Mouse (Mus musculus): Measurements from ENCODE around the gene Tmem167.

Tmem167 gene

GRCm38 (mm10) chr13:90088962-90089824 lies at the start of gene Tmem167, which contains the start of gene Xrcc4:
Tmem167 (plus strand) TSS chr13:90089123.
Xrcc4 (minus strand) TSS chr13:90089608.
- 1% methylated on average over 41 of the region's 41 CpGs for WGBS

DNA sequence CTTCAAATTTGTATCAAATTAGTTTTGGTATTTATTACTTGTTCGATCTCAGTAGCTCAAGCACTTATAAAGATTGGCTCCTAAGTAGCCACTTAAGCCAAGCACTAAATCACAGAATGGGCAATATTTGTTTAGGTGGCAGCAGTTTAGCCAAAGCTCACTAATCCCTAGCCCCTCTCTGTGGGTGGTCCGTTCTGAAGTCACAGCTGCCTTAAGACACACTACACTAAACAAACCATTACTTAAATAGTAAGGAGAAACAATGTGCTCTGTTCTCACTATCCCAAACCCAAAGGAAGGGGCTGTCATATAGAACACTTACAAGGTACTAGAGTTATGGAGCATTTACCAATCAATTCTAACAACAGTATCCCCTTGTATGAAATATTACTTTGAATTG lies 49.3 kb upstream of the Tmem167 start:
- 62% methylated on average over 2 of the region's 2 CpGs for WGBS

GRCm38 (mm10) chr13:90051735-90052134 lies 37.2 kb upstream of the Tmem167 start:
- 88% methylated on average over 6 of the region's 6 CpGs for WGBS

- 83% methylated on average over 3 of the region's 3 CpGs for WGBS
Measured at GRCm38 (mm10) chr13:90052408-90052807, 36.5 kb upstream of the Tmem167 start.

DNA sequence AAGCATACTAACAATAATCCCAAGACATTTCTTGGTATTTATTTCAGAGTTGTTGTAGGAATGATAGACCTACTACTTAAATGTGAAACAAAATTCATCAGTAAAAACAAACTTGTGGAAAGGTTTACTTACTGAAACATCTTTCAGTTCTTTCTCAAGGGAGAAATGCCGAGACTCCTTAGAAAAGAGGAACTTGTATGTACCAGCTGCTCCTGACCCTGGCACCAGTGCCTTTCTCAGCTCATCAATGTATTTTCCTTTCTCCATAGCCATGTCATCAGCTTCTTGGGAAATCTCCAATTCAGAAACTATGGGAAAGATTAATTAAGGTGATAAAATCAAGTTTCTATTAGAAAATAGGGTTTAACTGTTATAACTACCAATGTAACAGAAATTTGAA lies 27.0 kb upstream of the Tmem167 start:
- WGBS = 85% methylated on average over 1 of the region's 1 CpGs

GRCm38 (mm10) chr13:90089825-90090183 lies 881 bp downstream of the Tmem167 start:
- WGBS = under 1% methylated on average over 27 of the region's 27 CpGs

GRCm38 (mm10) chr13:90106139-90106538 lies 17.2 kb downstream of the Tmem167 start:
- 70% methylated on average over 7 of the region's 7 CpGs for WGBS

GRCm38 (mm10) chr13:90108746-90109145 lies 19.8 kb downstream of the Tmem167 start:
- WGBS = 96% methylated on average over 5 of the region's 5 CpGs

- 77% methylated on average over 1 of the region's 1 CpGs for WGBS
Measured at GRCm38 (mm10) chr13:90111681-90112080, 22.8 kb downstream of the Tmem167 start.

- 66% methylated on average over 3 of the region's 3 CpGs for WGBS
Measured at GRCm38 (mm10) chr13:90136156-90136910, 47.4 kb downstream of the Tmem167 start.

GRCm38 (mm10) chr13:90141681-90142080 lies 52.8 kb downstream of the Tmem167 start:
- WGBS = 60% methylated on average over 1 of the region's 1 CpGs

DNA sequence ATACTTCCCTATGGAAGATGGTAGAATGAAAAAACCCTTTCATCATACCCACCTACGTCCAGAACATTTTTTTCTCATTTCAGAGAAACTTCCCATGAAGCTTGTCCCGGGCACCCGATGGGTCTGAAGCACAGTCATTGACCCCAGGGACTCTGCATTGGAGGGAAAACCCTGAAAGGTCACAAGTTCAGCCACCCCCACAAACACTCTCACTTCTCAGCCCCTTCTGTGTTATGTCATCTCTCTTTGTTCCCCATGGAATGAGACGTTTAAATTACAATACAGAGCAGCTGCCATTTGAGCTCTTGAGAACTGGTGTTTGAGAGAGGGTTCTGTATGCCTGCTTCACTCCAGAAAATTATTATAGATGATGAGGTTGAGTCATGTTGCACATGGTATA lies 54.3 kb downstream of the Tmem167 start:
- WGBS = 65% methylated on average over 4 of the region's 4 CpGs

GRCm38 (mm10) chr13:90152536-90153273 lies 63.8 kb downstream of the Tmem167 start:
- 32% methylated on average over 7 of the region's 7 CpGs for WGBS

- 63% methylated on average over 2 of the region's 2 CpGs for WGBS
Measured at GRCm38 (mm10) chr13:90164147-90164546, 75.2 kb downstream of the Tmem167 start.

DNA sequence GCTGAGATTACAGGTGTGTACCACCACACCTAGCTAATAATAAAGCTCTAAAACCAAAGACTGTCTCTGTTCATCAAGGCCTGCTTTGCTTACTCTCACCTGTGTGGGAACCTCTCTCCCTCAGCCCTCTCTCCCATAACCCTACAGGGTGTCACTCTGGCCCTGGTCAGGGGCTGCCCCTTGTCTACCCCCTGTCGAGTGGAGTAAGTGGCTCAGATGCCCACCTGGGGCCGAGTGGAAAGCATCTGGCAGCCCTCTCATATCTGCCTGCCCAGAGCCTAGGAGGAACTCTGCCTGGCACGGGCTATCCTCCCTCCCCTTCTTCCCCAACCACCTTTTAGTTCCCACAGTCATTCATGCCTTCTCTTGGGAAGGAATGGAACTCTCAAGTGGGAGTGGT lies 78.1 kb downstream of the Tmem167 start:
- WGBS = 72% methylated on average over 3 of the region's 3 CpGs

DNA sequence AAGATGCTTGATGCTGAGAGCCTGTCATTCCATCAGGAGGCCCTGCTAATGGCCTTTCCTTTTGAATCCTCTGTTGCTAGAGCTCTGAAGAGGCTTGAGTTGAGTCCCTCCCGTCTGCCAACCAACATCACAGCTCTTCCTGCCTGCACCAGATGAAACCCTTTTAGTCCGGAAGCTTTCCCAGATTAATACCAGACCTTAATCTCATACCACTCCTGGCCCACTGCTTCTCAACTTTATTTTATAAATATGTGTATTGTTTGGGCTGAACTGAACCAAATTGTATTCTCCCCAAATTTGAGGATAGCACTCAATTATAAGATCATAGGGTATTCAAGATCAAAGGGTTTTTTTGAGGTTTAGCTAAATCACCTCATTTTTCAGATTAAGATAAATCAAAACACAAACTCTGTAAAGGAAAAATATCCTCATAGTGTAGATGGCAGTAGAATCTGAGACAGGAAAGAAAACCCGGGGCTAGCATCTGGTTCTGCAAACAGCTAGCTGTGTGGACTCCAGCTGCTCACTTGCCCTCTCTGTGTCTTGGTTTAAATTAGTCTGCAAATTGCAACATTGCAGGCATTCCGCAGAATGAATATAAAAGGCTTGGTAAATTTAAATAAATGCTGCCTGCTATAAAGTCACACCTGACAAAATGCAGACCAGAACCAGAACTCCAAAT lies 81.3 kb downstream of the Tmem167 start:
- 69% methylated on average over 4 of the region's 4 CpGs for WGBS

GRCm38 (mm10) chr13:90170782-90171179 lies 81.9 kb downstream of the Tmem167 start:
- 44% methylated on average over 2 of the region's 2 CpGs for WGBS

DNA sequence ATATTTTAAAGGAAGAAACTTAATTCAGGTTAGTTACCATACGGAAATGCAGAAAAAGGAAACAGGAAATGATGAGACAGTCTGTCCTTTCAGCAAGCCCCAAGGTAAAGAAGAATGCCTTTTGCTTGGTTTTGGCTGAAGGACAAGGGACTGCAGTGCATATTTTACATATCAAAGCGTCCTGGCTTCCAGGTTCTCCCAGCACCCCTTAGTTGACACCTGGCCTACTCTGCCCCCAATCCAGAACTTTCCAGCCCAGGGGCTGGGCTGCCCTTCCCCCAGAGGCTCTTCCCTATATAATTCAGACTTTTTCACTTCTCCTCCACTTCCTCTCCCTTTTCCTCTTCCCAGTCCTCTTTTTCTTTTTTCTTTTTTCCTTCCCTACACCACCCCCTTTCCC lies 86.7 kb downstream of the Tmem167 start:
- 78% methylated on average over 2 of the region's 2 CpGs for WGBS

DNA sequence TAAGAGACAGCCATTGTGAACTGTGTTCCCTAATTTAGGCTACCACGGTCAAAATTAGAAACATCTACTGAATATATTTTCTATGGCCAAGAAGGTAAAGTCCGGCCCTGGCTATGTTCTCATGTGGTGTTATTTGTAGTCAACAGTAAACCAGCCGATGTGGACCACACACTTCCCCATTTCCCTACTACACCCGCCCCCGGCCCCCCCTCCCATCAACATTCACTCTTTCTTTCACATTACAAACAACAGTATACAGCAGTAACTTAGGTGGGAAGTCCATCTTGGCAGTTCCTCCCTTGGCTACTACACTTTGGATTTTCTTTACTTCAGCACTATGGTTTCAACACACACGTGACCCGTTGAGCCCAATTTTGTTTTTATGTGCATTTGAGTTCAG lies 94.6 kb downstream of the Tmem167 start:
- 85% methylated on average over 7 of the region's 7 CpGs for WGBS

DNA sequence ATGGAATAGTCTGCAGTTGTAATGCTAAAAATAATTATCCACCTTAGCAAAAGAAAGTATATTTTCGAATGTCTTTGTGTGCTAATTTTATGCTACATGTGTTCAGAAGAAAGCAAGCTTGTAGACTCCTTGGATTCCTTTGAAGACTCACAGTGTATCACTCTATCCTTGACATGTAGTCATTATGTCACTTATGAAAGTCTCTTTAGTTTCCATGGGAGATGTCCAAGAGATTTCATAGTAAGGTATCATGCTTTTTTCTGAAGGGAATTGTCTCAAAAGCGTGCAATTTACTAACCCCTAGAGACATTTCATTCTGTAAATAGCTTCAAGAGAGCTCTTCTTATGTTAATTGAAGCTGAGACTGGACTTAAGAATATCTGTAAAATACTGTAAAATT lies 97.8 kb downstream of the Tmem167 start:
- WGBS = 74% methylated on average over 2 of the region's 2 CpGs

GRCm38 (mm10) chr13:90188021-90188420 lies 99.1 kb downstream of the Tmem167 start:
- 77% methylated on average over 1 of the region's 1 CpGs for WGBS

GRCm38 (mm10) chr13:90191794-90192193 lies 102.9 kb downstream of the Tmem167 start:
- WGBS = 78% methylated on average over 6 of the region's 6 CpGs

Measured in cerebral cortex, adult 2 months (tissue).